Mouse (Mus musculus) left cerebral cortex, adult 8-10 months (tissue): ENCODE data around the gene D730048I06Rik. TPM values are rescaled to one million over a fixed set of nuclear protein-coding genes. Genes with fewer than 3 reads are reported as not detected.
"Not testable (repeated sequence)": the region's sequence is repeated elsewhere in the genome, so short reads cannot be mapped to it uniquely, and the experiment has no call there.

ENCODE experiments used
- DNase-seq, 2 experiments: peaks; one replicate each; pipeline ENCODE4 v3.0.0; 2022; ENCODE audit warnings: low spot score in 2 of 2
- total RNA-seq, 4 experiments: library from RNA; stranded (reverse); gene quantifications; 2 replicates each; pipeline ENCODE4 v1.2.4; 2022

D730048I06Rik gene
- total RNA-seq, result not detected

- DNase-seq, result no peak
Observed at GRCm38 (mm10) chr9:35790001-35790400, at the start of gene D730048I06Rik, which contains the start of gene Gm27235. D730048I06Rik (minus strand) TSS chr9:35790112. Gm27235 (minus strand) TSS chr9:35790101.

- not testable (repeated sequence) for DNase-seq
Observed at GRCm38 (mm10) chr9:35817881-35818280, 28.0 kb upstream of the D730048I06Rik start.

GRCm38 (mm10) chr9:35798146-35798545 is 8.2 kb upstream of the D730048I06Rik start:
- DNase-seq, result no peak

GRCm38 (mm10) chr9:35778009-35778408 is 11.9 kb downstream of the D730048I06Rik start, which contains the start of gene Gm17727:
Gm17727 (minus strand) TSS chr9:35778109.
- DNase-seq, result no peak

- no peak for DNase-seq
Observed at GRCm38 (mm10) chr9:35756843-35757242, 33.1 kb downstream of the D730048I06Rik start.

- DNase-seq, result no peak
Observed at GRCm38 (mm10) chr9:35740749-35741148, 49.2 kb downstream of the D730048I06Rik start, which contains the start of gene Gm17677. Gm17677 (plus strand) TSS chr9:35741049.

Other genes with a start within 250 kb of the D730048I06Rik start
- 10 to 100 TPM; 17.6 to 19.4 (median 18.3) TPM for gene Ddx25, start 231.6 kb downstream of the D730048I06Rik start, total RNA-seq
- 10 to 100 TPM; 11.9 to 13.9 (median 12.5) TPM for gene Pus3, start 231.5 kb downstream of the D730048I06Rik start, total RNA-seq
- gene Pate2, start 219.8 kb downstream of the D730048I06Rik start, total RNA-seq, result 1 to 10 TPM in 1 of 4 experiments, under 1 TPM in 3; 0.77 to 1.9 (median 0.79) TPM
- gene Hyls1, start 219.7 kb downstream of the D730048I06Rik start, total RNA-seq, result 10 to 100 TPM in 1 of 4 experiments, 1 to 10 TPM in 3; 8.7 to 11.8 (median 9.6) TPM
- not detected for gene Pate4, start 178.2 kb downstream of the D730048I06Rik start, total RNA-seq
- not detected for gene Pate3, start 141.9 kb downstream of the D730048I06Rik start, total RNA-seq
- gene Pate1, start 102.7 kb downstream of the D730048I06Rik start, total RNA-seq, result not detected
- gene Gm17677, start 49.1 kb downstream of the D730048I06Rik start, total RNA-seq, result not detected
- gene Gm17727, start 12.0 kb downstream of the D730048I06Rik start, total RNA-seq, result not detected
- not detected for gene Gm27235, start within 50 bp of the D730048I06Rik start, total RNA-seq
- not detected for gene 9230110F15Rik, start 54.0 kb upstream of the D730048I06Rik start, total RNA-seq
- under 1 TPM in 2 of 4 experiments, not detected in 2; 0.17 to 0.19 TPM for gene 9230113P08Rik, start 118.3 kb upstream of the D730048I06Rik start, total RNA-seq